ENCODE assay signal across 8 mouse cellular contexts in genomic region chr2:6226361-6227058, GRCm38 (mm10). TPM values are rescaled to one million over a fixed set of nuclear protein-coding genes. Genes with fewer than 3 reads are reported as not detected.
DNase-seq lines count a peak whose midpoint lies in the region; ATAC-seq and TF ChIP-seq lines count a peak whose summit lies in the region.

No protein-coding gene starts in this region.

- no peak overlapping the region for H3K9ac ChIP-seq in midbrain, embryonic 13.5 days (replicated peaks)
- H3K9ac ChIP-seq in intestine, embryonic 16.5 days (ENCODE audit: low read depth, low read length): no peak overlapping the region

- no peak overlapping the region for H3K4me3 ChIP-seq in kidney, adult 2 months (ENCODE audit: insufficient read depth, low read depth, low read length)
- no peak overlapping the region for H3K4me3 ChIP-seq in midbrain, embryonic 13.5 days (replicated peaks)
- H3K4me3 ChIP-seq in intestine, embryonic 16.5 days (ENCODE audit: low read length): no peak overlapping the region
- no peak overlapping the region for H3K4me3 ChIP-seq in limb, embryonic 10.5 days

- intact Hi-C loops in left cerebral cortex, postnatal 4 days (cut with DNase I): loop anchor here (10.0 kb wide), 1 partner anchor 98 kb away; the partner anchor contains the start of gene Usp6nl

- H3K4me1 ChIP-seq in kidney, adult 2 months (ENCODE audit: control insufficient read depth, insufficient read depth, low read length): no peaks in the 10 kb centered on the region
- peaks cover 7% of the 10 kb centered on the region for H3K4me1 ChIP-seq in midbrain, embryonic 13.5 days (replicated peaks)
- no peaks in the 10 kb centered on the region for H3K4me1 ChIP-seq in intestine, embryonic 16.5 days (ENCODE audit: control insufficient read depth, insufficient read depth, low read length)
- H3K4me1 ChIP-seq in limb, embryonic 10.5 days: no peaks in the 10 kb centered on the region

- no peak for TF ChIP-seq CTCF in kidney, adult 2 months (conservative IDR thresholded peaks at IDR 0.05; ENCODE audit: insufficient read depth, insufficient read length, low read depth, low read length)

- H3K4me2 ChIP-seq in midbrain, embryonic 13.5 days (replicated peaks): no peak overlapping the region
- no peak overlapping the region for H3K4me2 ChIP-seq in intestine, embryonic 16.5 days (ENCODE audit: low read depth, low read length)

- no peak overlapping the region for H3K27ac ChIP-seq in kidney, adult 2 months (ENCODE audit: insufficient read depth, low read depth, low read length)
- no peak overlapping the region for H3K27ac ChIP-seq in midbrain, embryonic 13.5 days
- no peak overlapping the region for H3K27ac ChIP-seq in intestine, embryonic 16.5 days (ENCODE audit: low read length)
- no peak overlapping the region for H3K27ac ChIP-seq in limb, embryonic 10.5 days

- H3K27me3 ChIP-seq in kidney, adult 2 months (replicated peaks; ENCODE audit: control insufficient read depth, insufficient read depth, low read length): no peaks in the 10 kb centered on the region
- H3K27me3 ChIP-seq in midbrain, embryonic 13.5 days: no peaks in the 10 kb centered on the region
- no peaks in the 10 kb centered on the region for H3K27me3 ChIP-seq in intestine, embryonic 16.5 days (replicated peaks; ENCODE audit: control insufficient read depth, insufficient read depth, low read length)
- no peaks in the 10 kb centered on the region for H3K27me3 ChIP-seq in limb, embryonic 10.5 days (ENCODE audit: low read depth, poor library complexity, severe bottlenecking)

- no peaks in the 10 kb centered on the region for H3K36me3 ChIP-seq in kidney, adult 2 months (ENCODE audit: control insufficient read depth, insufficient read depth, low read length)
- H3K36me3 ChIP-seq in midbrain, embryonic 13.5 days: no peaks in the 10 kb centered on the region
- H3K36me3 ChIP-seq in intestine, embryonic 16.5 days (ENCODE audit: control insufficient read depth, insufficient read depth, low read length): no peaks in the 10 kb centered on the region
- H3K36me3 ChIP-seq in limb, embryonic 10.5 days: no peaks in the 10 kb centered on the region

- peak; percentile 19 for DNase-seq in left cerebral cortex, postnatal 4 days
- DNase-seq in left cerebral cortex, adult 9 months (ENCODE audit: low spot score in 2 of 2): no peak
- peak; percentile 76 for DNase-seq in cerebellum, adult 11 months
- peak; percentile 68 for DNase-seq in kidney, adult 2 months
- DNase-seq in limb, embryonic 10.5 days (ENCODE audit: low spot score): no peak
- DNase-seq in frontal cortex, postnatal 36 days (ENCODE audit: low spot score in 2 of 2): no peak

- peak; percentile 59; the same call in 1 of the 2 replicates for ATAC-seq in midbrain, embryonic 13.5 days
- ATAC-seq in intestine, embryonic 16.5 days: no peak

- WGBS in kidney, adult 2 months: 64% methylated on average over 10 of the region's 10 CpGs
- 62% methylated on average over 10 of the region's 10 CpGs for WGBS in midbrain, embryonic 13.5 days
- WGBS in intestine, embryonic 16.5 days: 77% methylated on average over 10 of the region's 10 CpGs
- 89% methylated on average over 10 of the region's 10 CpGs for WGBS in limb, embryonic 10.5 days

- H3K9me3 ChIP-seq in midbrain, embryonic 13.5 days: no peaks in the 10 kb centered on the region
- peaks cover 4% of the 10 kb centered on the region; the same call in 1 of the 2 replicates for H3K9me3 ChIP-seq in intestine, embryonic 16.5 days (ENCODE audit: control insufficient read depth, low read length)
- H3K9me3 ChIP-seq in limb, embryonic 10.5 days (replicated peaks): no peaks in the 10 kb centered on the region

- no peak for TF ChIP-seq POLR2A in kidney, adult 2 months (IDR thresholded peaks at IDR 0.05; ENCODE audit: low read depth, low read length)

RNA-seq across cellular contexts. Expression of gene Echdc3, which starts 13.7 kb away (rescaled TPM):
- under 1 TPM; 0.60 to 0.68 TPM for total RNA-seq in left cerebral cortex, postnatal 4 days (2021)
- polyA plus RNA-seq in kidney, adult 2 months (2012; rRNA removed): 67.9 and 74.7 TPM in 2 replicates
- polyA plus RNA-seq in midbrain, embryonic 13.5 days (2015; fragmentation: Nextera tagmentation; extraction: Ambion mirVana): 1.9 and 2.3 TPM in 2 replicates
- 16.6 and 16.9 TPM in 2 replicates for polyA plus RNA-seq in intestine, embryonic 16.5 days (2015; fragmentation: Nextera tagmentation; extraction: Ambion mirVana)
- polyA plus RNA-seq in limb, embryonic 10.5 days (2016; fragmentation: Nextera tagmentation; extraction: Ambion mirVana): 4.0 and 4.2 TPM in 2 replicates

Comparison
In these comparisons a context has a peak if more than half of its experiments do, and no peak if none do; other contexts are left out.
1. DNase-seq: peak in left cerebral cortex, postnatal 4 days (single experiment), cerebellum, adult 11 months (single experiment) and kidney, adult 2 months (single experiment); none in left cerebral cortex, adult 9 months (0 of 2), limb, embryonic 10.5 days (single experiment) and frontal cortex, postnatal 36 days (0 of 2).